Mouse (Mus musculus): ENCODE measurements at regions not wholly inside any gene's neighbourhood (a gene's known extent, or its start where the extent isn't known, plus 50 kb on each side); places are given as distances from the start of the nearest gene placed in this dataset.

DNA sequence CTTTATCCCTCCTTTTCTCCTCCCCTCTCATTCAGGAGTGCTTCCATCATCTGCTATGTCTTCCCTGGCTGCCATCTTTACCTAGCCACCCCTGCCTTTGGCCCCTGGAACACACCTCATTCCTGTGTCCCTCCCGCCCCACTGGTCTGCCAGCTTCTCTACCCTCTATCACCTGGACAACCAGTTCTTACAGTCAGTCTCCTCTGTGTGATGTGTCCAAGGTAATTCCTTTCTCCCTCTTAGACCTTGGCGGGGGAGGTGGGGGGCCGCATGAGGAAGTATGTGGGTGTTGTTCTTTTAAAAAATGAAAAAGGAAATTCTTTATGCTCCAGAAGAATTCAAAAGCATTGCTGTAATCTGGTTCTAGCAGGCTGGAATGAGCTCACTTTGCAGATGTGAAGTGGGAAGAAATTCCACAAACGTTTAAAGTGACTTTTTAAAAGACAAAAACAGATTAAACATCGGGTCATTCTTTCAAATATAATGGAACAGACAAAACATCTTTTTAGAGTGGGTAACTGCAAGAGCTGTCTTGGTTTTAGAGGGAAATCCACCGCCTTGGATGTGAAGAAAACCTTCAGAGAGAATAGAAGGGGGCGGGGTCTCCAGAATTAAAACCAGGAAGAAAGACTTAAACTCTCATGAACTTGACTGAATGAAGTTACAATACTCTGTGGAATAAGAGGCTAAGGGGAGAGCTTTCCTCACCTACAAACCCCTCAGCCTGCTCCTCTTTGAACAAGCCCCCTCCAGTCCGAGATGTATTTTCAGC lies 127.3 kb upstream of the Mvb12b start:
- no peak for ATAC-seq (ENCODE audit: extremely low read depth, insufficient number of reproducible peaks, low FRiP score, low TSS enrichment)

GRCm38 (mm10) chr2:34010166-34010565 lies 122.4 kb upstream of the Mvb12b start:
- Histone ChIP-seq H3K4me1 (no peaks in the 10 kb centered on the region), H3K4me3 (no peak overlapping the region), H3K36me3 (no peaks in the 10 kb centered on the region), H3K9ac (no peak overlapping the region), H3K9me3 (no peaks in the 10 kb centered on the region), H3K27ac (replicated peaks) (no peak overlapping the region), H3K4me2 (no peak overlapping the region), H3K27me3 (replicated peaks) (no peaks in the 10 kb centered on the region)
- no peak for ATAC-seq (ENCODE audit: extremely low read depth, insufficient number of reproducible peaks, low FRiP score, low TSS enrichment)
- 54% methylated on average over 1 of the region's 1 CpGs for WGBS

More for the DNA sequence above, 127.3 kb upstream of the Mvb12b start:
- Histone ChIP-seq H3K9ac (no peak overlapping the region), H3K27ac (replicated peaks) (no peak overlapping the region), H3K4me1 (no peaks in the 10 kb centered on the region), H3K27me3 (replicated peaks) (peaks cover 4% of the 10 kb centered on the region; the same call in 1 of the 2 replicates), H3K4me3 (no peak overlapping the region), H3K36me3 (no peaks in the 10 kb centered on the region), H3K9me3 (no peaks in the 10 kb centered on the region), H3K4me2 (no peak overlapping the region)
- WGBS: 73% methylated on average over 8 of the region's 8 CpGs

GRCm38 (mm10) chr2:34007916-34008315 lies 120.2 kb upstream of the Mvb12b start:
- H3K4me2 ChIP-seq: no peak overlapping the region
- no peaks in the 10 kb centered on the region for H3K27me3 ChIP-seq (replicated peaks)
- no peak for ATAC-seq (ENCODE audit: extremely low read depth, insufficient number of reproducible peaks, low FRiP score, low TSS enrichment)
- no peak overlapping the region for H3K27ac ChIP-seq (replicated peaks)
- H3K4me1 ChIP-seq: no peaks in the 10 kb centered on the region
- H3K9me3 ChIP-seq: no peaks in the 10 kb centered on the region
- no peak overlapping the region for H3K4me3 ChIP-seq
- no peak overlapping the region for H3K9ac ChIP-seq
- whole genome bisulfite sequencing: 85% methylated on average over 7 of the region's 7 CpGs
- no peaks in the 10 kb centered on the region for H3K36me3 ChIP-seq

DNA sequence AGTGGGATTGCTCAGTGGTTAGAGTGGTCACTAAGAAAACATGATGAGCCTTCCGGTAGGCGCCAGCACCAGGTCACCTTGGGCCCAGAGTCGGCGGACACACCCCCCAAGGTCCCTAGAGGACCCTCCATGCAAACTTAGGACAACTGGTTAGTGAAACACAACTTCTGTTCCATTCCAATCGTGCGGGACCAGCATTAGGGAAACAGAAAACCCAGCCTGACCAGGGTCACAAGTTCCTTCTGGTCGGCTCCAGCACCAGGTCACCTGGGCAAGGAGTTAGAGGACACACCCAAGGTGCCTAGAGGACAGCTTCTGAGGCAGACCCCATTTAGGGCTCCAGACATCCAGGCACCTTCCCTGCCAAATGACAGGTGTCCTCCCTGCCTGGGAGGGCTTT lies 109.4 kb upstream of the Mvb12b start:
- WGBS: 85% methylated on average over 7 of the region's 7 CpGs
- H3K27ac ChIP-seq (replicated peaks): no peak overlapping the region
- no peak for ATAC-seq (ENCODE audit: extremely low read depth, insufficient number of reproducible peaks, low FRiP score, low TSS enrichment)
- no peaks in the 10 kb centered on the region for H3K4me1 ChIP-seq
- H3K4me3 ChIP-seq: no peak overlapping the region
- H3K36me3 ChIP-seq: no peaks in the 10 kb centered on the region
- no peak overlapping the region for H3K4me2 ChIP-seq
- H3K9me3 ChIP-seq: peaks cover 4% of the 10 kb centered on the region
- H3K27me3 ChIP-seq (replicated peaks): no peaks in the 10 kb centered on the region
- H3K9ac ChIP-seq: no peak overlapping the region

DNA sequence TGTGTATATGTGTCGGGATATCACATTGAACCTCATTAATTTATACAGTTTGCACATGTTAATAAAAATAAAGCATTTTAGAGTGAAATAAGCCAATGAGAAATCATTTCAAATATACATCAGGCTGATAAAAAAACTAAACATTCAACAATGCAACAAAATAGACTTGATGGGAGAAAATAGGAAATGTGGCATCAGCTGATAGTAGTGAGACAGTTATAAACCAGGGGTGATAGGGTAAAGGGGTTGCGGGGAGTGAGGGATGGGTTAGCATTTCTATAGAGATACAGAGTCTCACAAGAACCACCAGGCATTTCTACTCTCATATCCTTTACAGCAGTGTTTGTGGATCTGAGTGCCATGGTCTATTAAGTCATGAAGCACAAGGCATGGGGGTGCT lies 108.6 kb upstream of the Mvb12b start:
- Histone ChIP-seq H3K27me3 (replicated peaks) (no peaks in the 10 kb centered on the region), H3K4me2 (no peak overlapping the region), H3K9ac (no peak overlapping the region), H3K9me3 (peaks cover 4% of the 10 kb centered on the region), H3K4me1 (no peaks in the 10 kb centered on the region), H3K36me3 (no peaks in the 10 kb centered on the region), H3K4me3 (no peak overlapping the region), H3K27ac (replicated peaks) (no peak overlapping the region)
- WGBS: 91% methylated on average over 2 of the region's 2 CpGs
- ATAC-seq (ENCODE audit: extremely low read depth, insufficient number of reproducible peaks, low FRiP score, low TSS enrichment): no peak

DNA sequence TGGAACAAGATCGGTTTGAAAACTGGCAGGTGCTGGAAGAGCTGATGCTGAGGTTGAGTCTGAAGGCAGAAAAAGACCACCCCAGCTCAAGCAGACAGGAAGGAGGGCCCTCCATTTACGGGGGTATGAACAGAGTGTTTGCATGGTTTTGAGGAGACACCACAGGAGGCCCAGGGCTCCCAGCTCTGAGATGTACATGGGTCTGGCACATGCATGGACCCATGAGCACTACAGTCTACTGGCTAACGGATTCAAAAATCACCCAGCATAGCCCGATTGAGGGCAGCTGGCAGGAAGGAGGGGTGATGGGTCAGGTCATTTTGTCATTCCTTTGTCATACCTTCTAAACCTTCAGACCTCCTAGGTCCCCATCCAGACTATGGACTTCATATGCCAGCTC lies 103.6 kb upstream of the Mvb12b start:
- Histone ChIP-seq H3K36me3 (no peaks in the 10 kb centered on the region), H3K4me1 (no peaks in the 10 kb centered on the region), H3K27me3 (replicated peaks) (no peaks in the 10 kb centered on the region), H3K9me3 (peaks cover 4% of the 10 kb centered on the region), H3K9ac (no peak overlapping the region), H3K27ac (replicated peaks) (no peak overlapping the region), H3K4me3 (no peak overlapping the region), H3K4me2 (no peak overlapping the region)
- 77% methylated on average over 4 of the region's 4 CpGs for WGBS
- ATAC-seq (ENCODE audit: extremely low read depth, insufficient number of reproducible peaks, low FRiP score, low TSS enrichment): no peak

DNA sequence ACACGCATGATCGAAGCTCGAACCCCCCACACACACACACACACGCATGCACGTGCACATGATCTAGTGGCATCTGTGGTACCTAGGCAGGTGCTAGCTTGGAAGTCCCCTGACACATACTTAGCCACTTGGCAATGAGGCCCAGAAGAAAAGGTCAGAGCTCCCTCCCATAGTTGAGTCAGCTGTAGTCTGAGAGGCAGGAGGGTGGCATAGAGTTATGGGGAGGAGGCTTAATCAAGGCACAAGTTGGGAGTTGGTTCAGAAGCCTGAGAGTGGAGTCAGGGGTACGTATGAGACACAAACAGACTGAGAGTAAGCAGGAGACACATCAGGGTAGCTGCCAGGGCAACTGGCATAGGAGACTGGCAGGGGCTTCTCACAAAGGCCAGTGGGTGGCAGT lies 103.0 kb upstream of the Mvb12b start:
- H3K9ac ChIP-seq: no peak overlapping the region
- no peaks in the 10 kb centered on the region for H3K36me3 ChIP-seq
- H3K27me3 ChIP-seq (replicated peaks): no peaks in the 10 kb centered on the region
- H3K9me3 ChIP-seq: peaks cover 4% of the 10 kb centered on the region
- H3K27ac ChIP-seq (replicated peaks): no peak overlapping the region
- H3K4me2 ChIP-seq: no peak overlapping the region
- H3K4me3 ChIP-seq: no peak overlapping the region
- WGBS: 83% methylated on average over 6 of the region's 6 CpGs
- ATAC-seq (ENCODE audit: extremely low read depth, insufficient number of reproducible peaks, low FRiP score, low TSS enrichment): no peak
- no peaks in the 10 kb centered on the region for H3K4me1 ChIP-seq

- Histone ChIP-seq H3K27me3 (replicated peaks) (no peaks in the 10 kb centered on the region), H3K4me1 (no peaks in the 10 kb centered on the region), H3K9me3 (peaks cover 2% of the 10 kb centered on the region), H3K9ac (no peak overlapping the region), H3K36me3 (no peaks in the 10 kb centered on the region), H3K4me2 (no peak overlapping the region), H3K27ac (replicated peaks) (no peak overlapping the region), H3K4me3 (no peak overlapping the region)
- WGBS: 60% methylated on average over 12 of the region's 12 CpGs
- no peak for ATAC-seq (ENCODE audit: extremely low read depth, insufficient number of reproducible peaks, low FRiP score, low TSS enrichment)
These were observed 102.0 kb upstream of the Mvb12b start for GRCm38 (mm10) chr2:33989555-33990370.

GRCm38 (mm10) chr2:33986420-33986819 lies 98.7 kb upstream of the Mvb12b start:
- no peak overlapping the region for H3K27ac ChIP-seq (replicated peaks)
- no peak overlapping the region for H3K9ac ChIP-seq
- 28% methylated on average over 4 of the region's 4 CpGs for WGBS
- ATAC-seq (ENCODE audit: extremely low read depth, insufficient number of reproducible peaks, low FRiP score, low TSS enrichment): no peak
- no peaks in the 10 kb centered on the region for H3K4me1 ChIP-seq
- H3K4me2 ChIP-seq: peak overlapping the region; percentile 34; the same call in 1 of the 2 replicates
- H3K4me3 ChIP-seq: no peak overlapping the region
- no peaks in the 10 kb centered on the region for H3K36me3 ChIP-seq
- H3K9me3 ChIP-seq: no peaks in the 10 kb centered on the region
- H3K27me3 ChIP-seq (replicated peaks): peaks cover 10% of the 10 kb centered on the region

DNA sequence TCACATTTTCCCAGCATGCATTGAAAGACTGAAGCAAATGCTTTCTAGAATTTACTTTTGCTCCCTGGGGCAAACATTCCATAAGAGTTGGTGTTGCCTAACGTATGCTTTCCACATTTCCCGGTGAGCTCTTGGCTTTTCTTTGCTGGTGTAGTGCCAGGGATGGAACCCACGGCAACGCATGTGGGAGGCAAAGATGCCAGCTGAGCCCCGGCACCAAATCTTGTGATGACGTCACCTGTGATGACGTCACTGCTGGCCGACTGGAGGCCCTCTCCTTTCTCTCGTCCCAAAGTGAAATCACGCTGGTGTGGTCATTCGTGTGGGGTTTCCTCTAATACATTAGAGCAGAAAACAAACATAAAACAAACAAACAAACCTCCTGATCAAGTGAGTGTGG lies 97.6 kb upstream of the Mvb12b start:
- Histone ChIP-seq H3K36me3 (no peaks in the 10 kb centered on the region), H3K9ac (no peak overlapping the region), H3K4me1 (no peaks in the 10 kb centered on the region), H3K4me3 (no peak overlapping the region), H3K4me2 (no peak overlapping the region), H3K9me3 (no peaks in the 10 kb centered on the region), H3K27ac (replicated peaks) (no peak overlapping the region), H3K27me3 (replicated peaks) (peaks cover 10% of the 10 kb centered on the region)
- WGBS: 65% methylated on average over 11 of the region's 11 CpGs
- ATAC-seq (ENCODE audit: extremely low read depth, insufficient number of reproducible peaks, low FRiP score, low TSS enrichment): no peak

GRCm38 (mm10) chr2:33983112-33983748 lies 95.5 kb upstream of the Mvb12b start:
- no peak overlapping the region for H3K4me3 ChIP-seq
- ATAC-seq (ENCODE audit: extremely low read depth, insufficient number of reproducible peaks, low FRiP score, low TSS enrichment): no peak
- H3K27me3 ChIP-seq (replicated peaks): peaks cover 10% of the 10 kb centered on the region
- H3K9ac ChIP-seq: no peak overlapping the region
- H3K4me1 ChIP-seq: no peaks in the 10 kb centered on the region
- 42% methylated on average over 11 of the region's 11 CpGs for WGBS
- no peaks in the 10 kb centered on the region for H3K36me3 ChIP-seq
- H3K27ac ChIP-seq (replicated peaks): no peak overlapping the region
- H3K4me2 ChIP-seq: no peak overlapping the region
- H3K9me3 ChIP-seq: no peaks in the 10 kb centered on the region
